13 mouse cellular contexts compared by ENCODE assay signal in genomic region chr6:134479481-134479880, GRCm38 (mm10).
"Had no signal": no experiment of that assay in that cellular context is flagged by ENCODE, and none has a peak within 500 bp of the region (broad histone marks: within the 10 kb centered on the region; RNA-seq: fewer than 3 reads in every experiment).

No protein-coding gene starts in this region.

- DNase-seq: heart, adult 11 months; heart, adult 2 months; heart, postnatal 14 days; heart, postnatal 36 days; kidney, adult 11 months; kidney, adult 2 months; kidney, adult 9 months; kidney, postnatal 14 days; kidney, postnatal 36 days; layer of hippocampus, adult 9-11 months; layer of hippocampus, postnatal 36 days; left cerebral cortex, postnatal 4 days; liver, embryonic 13.5 days had no signal
